Mouse (Mus musculus) thymus, postnatal 4 days (tissue): ENCODE results near the gene Psd.
A peak's percentile ranks its signal among the peaks of the same experiment; 100 is the strongest.

Experiments used
- DNase-seq: peaks from one replicate; pipeline ENCODE4 v3.0.0; 2021

Psd gene

DNA sequence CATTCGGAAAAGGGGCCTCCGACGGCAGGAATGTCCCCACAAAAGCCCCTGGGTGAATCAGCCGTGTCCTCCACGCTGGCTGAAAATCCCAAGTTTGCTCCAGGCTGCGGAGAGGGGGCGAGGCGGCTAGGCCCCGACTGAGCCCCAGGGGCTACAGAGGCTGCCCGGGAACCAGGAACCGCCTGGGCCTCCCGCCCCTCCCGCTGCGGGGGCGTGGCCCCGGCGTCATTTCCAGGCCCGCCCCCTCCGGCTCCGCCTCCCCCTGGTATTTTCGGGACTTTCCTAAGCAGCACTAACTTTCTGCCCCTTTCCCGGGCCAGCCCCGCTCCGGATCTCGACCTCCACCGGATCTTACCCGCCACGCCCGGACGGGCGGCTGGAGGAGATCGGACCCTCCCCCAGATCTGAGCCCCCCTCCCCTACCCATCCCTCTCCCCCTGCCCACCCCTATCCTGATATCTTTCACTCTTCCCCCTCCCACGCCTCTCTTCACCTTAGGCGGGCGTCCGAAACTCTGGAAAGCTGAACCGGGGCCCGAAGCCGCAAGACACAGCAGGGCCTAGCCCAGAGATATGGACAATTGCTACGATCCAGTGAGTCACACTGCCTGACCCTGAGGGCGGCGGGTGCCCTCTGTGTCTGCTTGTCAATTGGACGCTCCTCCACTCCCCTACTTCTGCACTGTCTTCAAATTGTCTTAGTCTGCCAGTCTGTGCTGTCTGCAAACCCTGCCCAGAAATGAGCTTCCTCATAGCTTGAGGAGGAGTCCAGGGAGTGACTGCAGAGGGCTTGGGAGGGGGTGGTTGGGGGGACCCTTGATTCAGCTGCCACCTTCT, 21.3 kb downstream of the Psd start:
- peak; percentile 94 for DNase-seq

DNA sequence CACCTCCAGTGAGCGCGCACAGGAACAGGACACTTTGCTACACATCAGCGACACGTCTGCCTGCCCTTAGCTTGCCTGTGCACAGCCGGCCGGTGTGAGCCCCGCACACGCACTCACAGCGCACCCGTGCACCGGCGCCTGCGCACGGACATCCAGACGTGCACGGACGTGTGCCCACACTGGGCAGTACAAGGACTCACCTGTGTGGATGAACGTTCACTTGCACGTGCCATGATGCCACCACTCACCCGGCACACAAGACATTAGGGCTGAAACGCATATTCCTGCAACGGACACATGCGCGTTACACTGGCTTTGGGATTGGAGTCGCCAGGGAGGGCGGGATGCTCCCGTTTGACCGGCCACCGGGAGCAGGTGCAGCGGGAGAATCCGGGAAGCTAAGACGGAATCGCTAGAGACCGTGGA, 22.0 kb downstream of the Psd start:
- no peak for DNase-seq

DNA sequence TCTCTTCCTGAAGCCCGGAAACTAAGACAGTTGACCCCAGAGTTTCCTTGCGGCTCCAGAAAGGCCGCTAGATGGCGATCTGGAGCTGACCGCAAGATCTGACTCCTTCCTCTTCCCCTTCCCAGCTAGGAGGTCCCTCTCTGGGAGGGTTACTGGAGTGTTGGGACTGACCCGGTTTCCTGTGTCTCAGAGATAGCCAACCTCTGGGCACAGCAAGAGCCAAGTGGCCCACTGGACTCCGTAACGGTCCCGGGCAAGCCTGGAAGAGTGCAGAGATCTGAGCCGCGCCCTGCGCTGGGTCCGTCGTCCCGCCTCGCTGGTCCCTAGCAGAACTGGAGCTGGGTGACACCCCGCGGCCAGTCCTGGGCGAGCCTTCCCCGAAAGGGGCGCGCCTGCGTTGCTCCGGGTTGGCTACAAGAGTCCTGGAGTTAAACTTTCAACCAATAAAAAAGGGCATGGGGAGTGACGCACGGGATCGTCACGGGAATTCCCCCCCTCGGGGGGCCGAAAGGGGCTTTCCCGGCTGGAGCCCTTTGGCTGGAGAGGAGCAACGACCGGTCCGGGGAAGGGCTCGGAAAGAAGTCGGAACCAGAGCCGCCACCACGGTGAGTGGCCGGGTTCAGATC, 22.6 kb downstream of the Psd start, which contains the start of gene Nfkb2:
TSS of gene Nfkb2 (plus strand) at position 105 of the 626 bp plus-strand sequence.
- peak; percentile 85 for DNase-seq

DNA sequence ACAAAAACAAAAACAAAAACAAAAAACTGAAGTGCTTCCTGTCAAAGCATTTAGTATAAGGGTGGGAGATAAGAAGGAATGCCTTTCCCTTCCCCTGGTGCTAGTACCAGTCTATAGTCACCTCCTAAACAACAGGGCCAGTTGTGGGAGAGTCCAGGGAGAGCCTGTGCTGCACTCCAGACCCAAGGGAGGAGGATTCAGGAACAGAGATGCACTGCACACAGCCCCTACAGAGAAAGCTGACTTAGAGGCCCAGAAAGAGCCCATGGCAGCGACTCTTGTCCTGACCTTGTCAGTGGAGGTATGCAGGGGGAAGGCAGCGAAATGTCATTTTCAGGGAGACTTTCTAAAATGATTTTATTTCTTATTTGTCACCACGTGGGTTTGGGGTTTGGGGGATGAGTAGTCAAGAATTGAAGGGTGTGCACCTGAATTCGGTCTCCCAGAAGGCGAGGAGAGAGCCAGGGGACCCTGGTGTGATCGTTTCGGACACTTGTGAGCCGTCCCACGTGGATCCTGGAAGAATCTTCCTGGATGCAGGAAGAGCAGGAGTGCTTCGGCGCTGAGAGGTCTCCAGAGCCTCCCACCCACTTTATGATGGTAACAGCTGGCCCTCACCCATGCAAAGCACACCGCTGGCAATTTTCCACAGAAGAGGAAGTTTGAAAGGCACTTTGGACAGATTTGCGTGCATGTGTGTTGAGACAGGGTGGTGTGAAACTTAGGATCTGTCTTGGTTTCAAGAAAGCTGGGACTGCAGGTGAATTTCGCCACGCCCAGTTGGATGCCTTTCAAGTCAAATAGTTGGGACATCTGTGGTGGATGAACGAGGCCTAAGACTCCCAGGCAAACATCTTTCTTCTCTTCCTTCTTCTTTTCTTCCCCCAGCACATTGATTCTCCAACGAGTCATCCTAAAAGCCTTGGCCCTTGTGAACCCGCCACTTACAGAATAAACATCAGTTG, 23.4 kb downstream of the Psd start:
- peak; percentile 8 for DNase-seq

DNA sequence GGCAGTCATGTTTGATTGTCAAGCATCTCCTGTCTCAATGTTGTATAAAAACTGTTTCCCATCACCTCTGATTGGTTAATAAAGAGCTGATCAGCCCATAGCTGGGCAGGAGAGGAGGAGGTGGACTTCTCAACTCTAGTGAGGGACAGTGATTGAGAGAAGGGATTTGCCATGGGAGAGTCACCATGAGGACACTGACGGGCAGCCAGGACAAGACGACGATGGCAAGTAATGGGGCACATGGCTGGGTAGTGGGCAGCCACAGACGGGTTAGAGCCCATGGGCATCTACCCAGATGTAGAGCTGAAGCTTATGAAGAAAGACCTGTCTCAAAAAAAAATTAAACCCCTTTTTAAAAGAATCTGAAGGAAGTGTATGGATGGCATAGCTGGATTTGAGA, 24.4 kb downstream of the Psd start:
- DNase-seq: no peak

DNA sequence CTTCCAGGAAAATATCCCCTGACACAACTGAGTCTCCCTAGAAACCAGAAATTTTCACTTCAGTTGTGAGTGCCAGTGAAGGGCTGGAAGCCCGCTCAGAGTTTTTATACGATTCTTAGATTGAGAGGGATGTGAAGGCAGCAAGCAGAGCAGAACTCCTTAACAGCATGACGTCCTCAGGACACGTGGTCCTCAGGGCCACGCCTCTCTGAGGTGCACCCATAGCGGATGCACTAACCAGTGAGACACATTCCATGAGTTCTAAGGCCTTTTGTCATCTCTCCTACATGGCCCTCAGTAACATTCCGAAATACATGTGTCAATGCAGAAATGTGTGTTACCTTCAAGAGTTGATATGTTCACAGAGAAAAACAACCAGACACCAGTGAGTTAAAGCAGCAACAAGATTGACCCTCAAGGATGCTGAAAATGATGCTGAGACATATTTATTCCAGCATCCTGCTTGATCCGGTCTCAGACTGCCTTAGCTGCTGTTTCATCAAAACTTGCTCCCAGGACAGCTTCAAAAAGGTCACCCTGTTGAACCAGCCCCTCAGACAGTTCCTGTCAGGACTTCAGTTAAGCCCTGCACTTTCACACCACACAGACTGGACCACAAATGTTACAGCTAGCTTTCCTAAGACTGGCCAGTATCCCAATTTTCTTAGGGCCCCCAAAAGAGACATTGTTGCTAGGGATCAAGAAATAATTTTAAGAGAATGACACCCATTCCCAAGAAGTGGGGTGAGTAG, 26.5 kb downstream of the Psd start:
- DNase-seq: no peak

DNA sequence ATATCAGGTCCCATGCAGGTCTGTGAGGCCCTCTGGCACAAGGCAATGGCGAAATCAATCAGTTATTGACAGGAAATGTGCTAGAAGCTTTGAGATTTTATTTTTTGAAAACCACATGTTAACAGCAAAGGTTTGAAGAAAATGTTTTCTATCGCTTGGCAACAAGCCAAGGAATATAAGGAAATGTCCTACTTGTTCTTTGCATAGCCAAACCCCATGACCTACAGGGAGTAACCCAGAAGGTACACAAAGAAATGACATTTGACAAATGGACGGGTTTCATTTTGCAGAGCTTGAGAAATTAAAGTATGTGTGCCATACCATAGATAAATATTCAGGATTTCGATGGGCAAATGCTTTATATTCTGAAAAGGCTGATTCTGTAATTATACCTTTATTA, 30.0 kb downstream of the Psd start:
- DNase-seq: no peak

DNA sequence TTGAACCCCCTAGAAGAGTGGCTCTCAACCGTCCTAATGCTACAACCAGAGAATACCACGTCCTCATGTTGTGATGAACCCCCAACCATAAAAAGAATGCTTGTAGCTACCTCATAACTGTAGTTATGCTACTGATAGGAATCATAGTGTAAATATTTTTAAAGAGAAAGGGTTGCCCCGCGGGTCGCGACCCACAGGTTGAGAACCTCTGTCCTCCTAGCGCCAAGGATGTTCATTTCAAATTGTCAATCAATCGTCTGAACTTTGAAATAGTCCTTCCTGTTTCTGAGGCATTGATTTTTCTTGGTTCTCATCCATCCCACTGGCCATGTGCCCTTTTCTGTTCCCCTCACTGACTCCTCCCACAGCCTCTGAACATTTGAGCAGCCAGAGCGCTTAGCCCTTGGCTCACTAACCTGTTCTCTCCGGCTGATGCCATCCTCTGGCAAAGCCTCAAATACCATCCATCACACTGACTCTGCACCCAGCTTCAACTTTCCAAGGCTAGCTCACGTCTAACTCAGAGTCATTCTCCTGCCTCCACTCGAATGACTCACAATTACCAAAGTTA, 36.3 kb downstream of the Psd start:
- DNase-seq: no peak

DNA sequence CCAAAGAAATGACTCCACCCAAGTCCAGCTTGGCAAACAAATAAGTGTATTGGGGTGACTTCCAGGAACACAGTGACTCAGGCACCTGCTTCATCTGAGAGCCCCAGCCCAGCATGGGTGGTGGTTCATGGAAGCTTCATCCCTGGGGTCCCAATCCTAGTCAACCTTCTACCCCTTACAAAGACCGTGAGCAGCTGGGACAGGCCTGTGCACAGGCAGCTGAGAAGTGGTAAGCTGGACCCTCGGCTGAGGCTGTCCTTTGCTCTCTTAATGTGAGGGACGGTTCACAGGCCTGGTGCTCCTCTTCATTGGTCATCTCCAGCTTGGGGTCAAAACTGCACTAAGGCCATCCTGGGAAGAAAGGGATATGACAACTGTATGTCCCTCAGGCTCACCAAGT, 39.4 kb downstream of the Psd start:
- DNase-seq: no peak

DNA sequence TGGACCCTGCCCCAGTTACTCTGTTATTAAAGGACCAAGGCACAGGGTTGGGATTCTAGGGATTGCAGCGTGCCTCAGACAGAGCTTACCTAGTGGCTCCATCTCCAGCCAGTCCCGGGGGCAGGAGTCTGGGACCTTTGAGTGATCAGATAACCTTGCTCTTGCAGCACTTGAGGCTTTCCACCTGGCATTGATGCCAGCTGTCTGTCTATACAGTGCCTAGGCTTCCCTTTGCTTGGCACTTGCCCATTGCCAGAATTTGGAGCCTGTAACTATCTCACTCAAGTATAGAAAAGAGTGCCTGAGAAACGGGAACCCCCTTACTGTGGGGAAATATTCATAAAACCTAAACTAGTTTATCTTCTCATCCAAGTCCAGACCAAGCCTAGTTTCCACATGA, 40.0 kb downstream of the Psd start:
- no peak for DNase-seq

DNA sequence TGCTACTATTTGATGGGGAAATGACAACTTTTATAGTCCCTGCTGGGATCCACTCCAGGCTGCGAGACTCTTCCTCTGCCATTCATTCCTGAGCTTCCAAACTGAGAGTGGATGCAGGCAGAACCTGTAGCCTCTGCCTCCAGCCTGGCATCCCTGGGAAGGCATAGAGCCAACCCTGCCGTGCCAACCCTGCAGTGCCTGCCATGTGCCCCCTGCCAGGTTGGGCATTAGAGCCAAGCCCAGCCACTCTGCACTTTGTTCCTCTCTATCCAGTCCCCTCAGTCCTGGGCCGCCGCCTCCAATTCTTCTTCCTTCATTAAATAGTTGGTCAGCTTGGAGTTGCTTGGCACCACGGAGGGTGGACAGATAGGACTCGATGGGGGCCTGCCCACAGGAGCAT, 40.9 kb downstream of the Psd start:
- DNase-seq: no peak

DNA sequence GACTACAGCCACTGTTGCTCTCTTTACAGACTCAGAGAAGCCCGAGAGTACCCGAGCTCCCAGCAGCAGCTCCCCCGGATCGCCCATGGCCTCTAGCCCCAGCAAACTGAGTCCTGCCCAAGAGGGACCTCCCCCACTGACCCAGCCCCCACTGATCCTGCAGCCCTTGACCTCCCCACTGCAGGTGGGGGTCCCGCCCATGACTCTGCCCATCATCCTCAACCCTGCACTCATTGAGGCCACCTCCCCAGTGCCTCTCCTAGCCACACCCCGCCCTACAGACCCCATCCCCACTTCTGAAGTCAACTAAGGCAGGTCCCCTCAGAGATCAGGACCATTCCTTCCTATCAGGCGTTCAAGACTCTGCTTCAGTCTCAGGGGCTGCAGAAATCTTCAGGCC, 41.3 kb downstream of the Psd start:
- DNase-seq: no peak

DNA sequence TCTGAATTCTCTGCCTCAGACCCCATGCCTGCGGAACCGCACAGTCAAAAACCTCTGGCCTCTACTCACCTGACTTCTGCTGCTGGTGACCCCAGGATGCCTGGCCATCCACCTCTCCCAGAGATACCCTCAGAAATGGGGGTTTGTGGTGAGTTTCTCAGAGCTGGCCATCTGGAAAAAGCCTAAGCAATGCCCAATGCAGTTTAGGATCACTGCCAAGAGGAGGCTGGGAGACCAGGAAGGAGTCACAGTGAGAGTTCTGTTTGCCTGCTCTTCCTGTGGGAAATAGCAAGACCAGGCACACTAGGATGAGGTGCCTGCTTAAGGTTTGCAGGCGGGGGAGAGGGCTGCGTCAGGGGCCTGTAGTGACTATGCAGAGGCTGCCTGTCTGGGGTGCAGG, 42.3 kb downstream of the Psd start:
- DNase-seq: no peak

DNA sequence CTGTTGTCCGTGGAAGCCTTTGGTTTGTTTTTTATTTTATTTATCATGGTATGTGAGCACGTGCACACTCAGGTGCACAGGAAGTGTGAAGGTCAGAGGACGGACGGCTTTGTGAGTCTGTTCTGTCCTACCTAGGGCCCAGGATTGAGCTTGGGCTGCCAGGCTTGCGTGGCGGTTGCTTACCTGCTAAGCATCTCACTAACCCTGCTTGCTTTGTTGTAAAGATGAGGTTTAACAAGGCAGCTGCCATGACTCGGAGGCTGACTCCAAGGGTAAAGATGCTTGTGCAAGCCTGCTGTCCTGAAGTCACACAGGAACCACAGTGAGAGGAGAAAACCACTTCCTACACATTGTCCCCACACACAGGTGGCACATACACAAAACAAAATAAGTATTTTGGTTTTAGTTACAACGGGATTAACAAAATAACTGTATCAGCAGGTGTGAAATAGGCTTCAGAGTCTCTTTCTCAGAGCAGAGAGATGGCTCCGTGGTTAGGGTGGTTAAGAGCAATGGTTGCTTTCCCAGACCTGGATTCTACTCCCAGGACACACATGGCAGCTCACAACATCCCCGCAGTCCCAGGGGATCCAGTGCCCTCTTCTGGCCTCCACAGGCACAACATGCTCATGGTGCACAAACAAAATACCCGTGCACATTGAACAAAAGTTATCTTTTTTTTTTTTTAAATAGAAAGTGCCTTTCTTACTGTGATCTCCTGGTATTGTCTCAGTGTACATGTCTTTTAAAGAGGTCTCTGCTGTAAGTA, 44.7 kb downstream of the Psd start:
- peak; percentile 65 for DNase-seq

DNA sequence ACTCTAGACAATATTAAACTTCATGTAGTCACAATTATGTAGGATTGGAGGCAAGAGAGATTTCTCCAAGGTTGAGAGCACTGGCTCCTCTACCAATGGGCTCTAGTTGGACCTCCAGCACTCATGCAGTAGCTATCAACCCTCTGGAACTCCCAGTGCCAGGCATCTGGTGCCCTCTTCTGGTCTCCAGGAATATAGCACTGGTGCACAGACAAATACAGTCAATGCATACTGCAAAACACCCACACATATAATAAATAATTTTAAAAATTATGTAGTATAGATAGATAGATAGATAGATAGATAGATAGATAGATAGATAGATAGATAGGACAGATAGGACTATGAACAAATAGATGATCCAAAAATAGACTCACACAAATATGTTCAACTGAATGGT, 51.6 kb downstream of the Psd start:
- peak; percentile 57 for DNase-seq

DNA sequence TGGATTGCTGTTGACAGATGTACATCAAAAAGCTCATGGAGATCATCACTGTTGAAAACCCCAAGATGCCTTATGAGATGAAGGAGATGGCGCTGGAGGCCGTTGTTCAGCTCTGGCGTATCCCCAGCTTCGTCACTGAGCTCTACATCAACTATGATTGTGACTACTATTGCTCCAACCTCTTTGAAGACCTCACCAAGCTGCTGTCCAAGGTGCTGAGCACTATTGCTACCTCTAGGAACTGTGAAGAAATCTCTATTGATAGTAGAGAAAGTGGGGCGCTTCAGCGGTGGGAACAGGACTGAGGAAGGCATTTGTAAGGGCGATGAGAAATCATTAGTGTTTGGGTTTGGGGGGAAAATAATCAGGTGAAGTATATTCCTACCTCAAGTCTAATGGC, 62.2 kb downstream of the Psd start:
- peak; percentile 46 for DNase-seq
